Mouse (Mus musculus): ENCODE data around the gene Gpc2. TPM values are rescaled to one million over a fixed set of nuclear protein-coding genes. Genes with fewer than 3 reads are reported as not detected.

Gpc2 gene
- total and polyA plus RNA-seq, 3 experiments = not detected

DNA sequence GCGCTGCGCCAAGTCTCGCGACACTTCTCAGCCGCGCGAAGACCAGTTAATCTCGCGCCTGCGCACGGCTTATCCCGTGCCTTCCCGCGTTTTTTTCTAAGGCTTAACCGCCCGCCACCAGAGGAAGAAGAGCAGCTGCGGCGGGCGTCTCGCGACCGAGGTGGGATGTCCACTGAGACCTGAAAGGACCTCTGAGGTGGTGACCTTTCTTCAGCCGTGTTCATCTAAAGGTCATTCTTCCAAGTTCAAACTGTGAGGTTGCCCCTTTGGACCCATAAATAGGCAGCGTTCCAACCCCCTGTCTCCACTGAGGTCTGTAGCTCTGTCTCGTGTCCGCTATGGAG, 592 bp upstream of the Gpc2 start:
- Histone ChIP-seq H3K27me3 (replicated peaks) (peaks cover 8% of the 10 kb centered on the region), H3K9ac (ENCODE audit: insufficient read depth, low read depth) (no peak overlapping the region), H3K9me3 (replicated peaks; ENCODE audit: low read length) (peaks cover 6% of the 10 kb centered on the region), H3K4me2 (ENCODE audit: insufficient read depth, low read depth, poor library complexity, severe bottlenecking) (no peak overlapping the region), H3K79me2 (replicated peaks; ENCODE audit: control insufficient read depth, extremely low read depth, insufficient read depth, poor library complexity, severe bottlenecking) (no peaks in the 10 kb centered on the region), H3K27ac (ENCODE audit: insufficient read depth, low read depth) (no peak overlapping the region), H3K36me3 (replicated peaks in 1 of 2; ENCODE audit: control insufficient read depth in 1 of 2, insufficient read depth in 1 of 2, low read length in 1 of 2) (no peaks in the 10 kb centered on the region), H3K4me3 (replicated peaks in 1 of 3; ENCODE audit: low read depth in 2 of 3, low read length in 2 of 3, poor library complexity in 1 of 3) (no peak overlapping the region), H3K4me1 (ENCODE audit: control insufficient read depth in 1 of 2, insufficient read depth in 2 of 2) (peaks cover 0 to 5% of the 10 kb centered on the region in 2 experiments; a peak in 1 of 4 replicates)
- TF ChIP-seq SMC3 (IDR thresholded peaks at IDR 0.05; ENCODE audit: low read depth, low read length) (no peak), ZC3H11A (IDR thresholded peaks at IDR 0.05; ENCODE audit: low read depth, low read length) (no peak), MAFK (IDR thresholded peaks at IDR 0.05; ENCODE audit: insufficient replicate concordance, low read length) (no peak), MYC (IDR thresholded peaks at IDR 0.05; ENCODE audit: low read depth, low read length) (no peak), JUND (conservative IDR thresholded peaks at IDR 0.05; ENCODE audit: low read depth, low read length) (no peak), UBTF (IDR thresholded peaks at IDR 0.05; ENCODE audit: low read depth, low read length) (no peak), HCFC1 (IDR thresholded peaks at IDR 0.05; ENCODE audit: low read depth, low read length) (no peak), MXI1 (IDR thresholded peaks at IDR 0.05; ENCODE audit: low read depth, low read length) (no peak), ZKSCAN1 (IDR thresholded peaks at IDR 0.05; ENCODE audit: borderline replicate concordance, low read depth, low read length) (no peak), CHD2 (IDR thresholded peaks at IDR 0.05; ENCODE audit: low read length) (no peak), EP300 (IDR thresholded peaks at IDR 0.05; ENCODE audit: low read length) (no peak), JUN (IDR thresholded peaks at IDR 0.05; ENCODE audit: insufficient read depth, low read depth, low read length) (no peak), SIN3A (IDR thresholded peaks at IDR 0.05; ENCODE audit: low read length) (no peak), IRF4 (IDR thresholded peaks at IDR 0.05; ENCODE audit: low read depth, low read length) (no peak), ZNF384 (IDR thresholded peaks at IDR 0.05; ENCODE audit: low read depth, low read length) (no peak), KAT2A (IDR thresholded peaks at IDR 0.05; ENCODE audit: insufficient replicate concordance, low read length) (no peak), RCOR1 (conservative IDR thresholded peaks at IDR 0.05; ENCODE audit: low read depth, low read length) (no peak)
- DNase-seq (ENCODE audit: extremely low read depth) = no peak
- in situ Hi-C loops (cut with MboI; ENCODE audit: low pct_ligation_motif_present, low pct_unique_long_range_greater_than_20kb, low sequenced_read_pairs) = no loop called here
- dilution Hi-C loops (cut with MboI; ENCODE audit: extremely low pct_ligation_motif_present, extremely low pct_unique_long_range_greater_than_20kb, low sequenced_read_pairs) = no loop called here

DNA sequence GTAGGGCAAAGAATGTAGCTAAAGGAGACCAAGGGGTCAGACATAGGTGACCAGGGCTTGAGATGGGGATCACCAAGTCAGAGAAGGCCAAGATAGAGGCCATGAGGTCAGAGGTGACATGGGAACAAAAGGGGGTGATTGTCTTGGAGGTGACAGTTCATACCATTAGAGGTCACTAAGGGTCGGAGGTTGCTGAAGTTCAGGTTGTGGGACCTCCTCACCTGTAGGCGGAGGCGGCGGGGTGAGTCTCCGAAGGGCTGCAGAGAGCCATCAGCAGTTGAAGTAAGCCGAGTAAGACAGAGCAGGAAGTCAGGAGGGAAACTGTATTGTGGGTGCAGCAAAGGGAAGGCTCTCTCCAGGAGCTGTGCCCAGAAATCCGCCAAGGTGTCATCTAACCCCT, 1.8 kb downstream of the Gpc2 start:
- Histone ChIP-seq H3K4me1 (ENCODE audit: control insufficient read depth in 1 of 2, insufficient read depth in 2 of 2) (peaks cover 0 to 5% of the 10 kb centered on the region in 2 experiments; a peak in 2 of 4 replicates), H3K36me3 (replicated peaks in 1 of 2; ENCODE audit: control insufficient read depth in 1 of 2, insufficient read depth in 1 of 2, low read length in 1 of 2) (no peaks in the 10 kb centered on the region), H3K4me3 (replicated peaks in 1 of 3; ENCODE audit: low read depth in 2 of 3, low read length in 2 of 3, poor library complexity in 1 of 3) (no peak overlapping the region), H3K27ac (ENCODE audit: insufficient read depth, low read depth) (no peak overlapping the region), H3K27me3 (replicated peaks) (peaks cover 15% of the 10 kb centered on the region), H3K79me2 (replicated peaks; ENCODE audit: control insufficient read depth, extremely low read depth, insufficient read depth, poor library complexity, severe bottlenecking) (no peaks in the 10 kb centered on the region), H3K9ac (ENCODE audit: insufficient read depth, low read depth) (no peak overlapping the region), H3K9me3 (replicated peaks; ENCODE audit: low read length) (peaks cover 6% of the 10 kb centered on the region), H3K4me2 (ENCODE audit: insufficient read depth, low read depth, poor library complexity, severe bottlenecking) (no peak overlapping the region)
- dilution Hi-C loops (cut with MboI; ENCODE audit: extremely low pct_ligation_motif_present, extremely low pct_unique_long_range_greater_than_20kb, low sequenced_read_pairs) = no loop called here
- in situ Hi-C loops (cut with MboI; ENCODE audit: low pct_ligation_motif_present, low pct_unique_long_range_greater_than_20kb, low sequenced_read_pairs) = no loop called here
- TF ChIP-seq CTCF (conservative IDR thresholded peaks at IDR 0.05 in 1 of 2, IDR thresholded peaks at IDR 0.05 in 1 of 2; ENCODE audit: low read depth in 2 of 2, low read length in 2 of 2) (no peak), MAX (IDR thresholded peaks at IDR 0.05; ENCODE audit: low read length) (no peak), IRF4 (IDR thresholded peaks at IDR 0.05; ENCODE audit: low read depth, low read length) (no peak), ZKSCAN1 (IDR thresholded peaks at IDR 0.05; ENCODE audit: borderline replicate concordance, low read depth, low read length) (no peak), CHD1 (IDR thresholded peaks at IDR 0.05; ENCODE audit: low read depth, low read length) (no peak), UBTF (IDR thresholded peaks at IDR 0.05; ENCODE audit: low read depth, low read length) (no peak), KAT2A (IDR thresholded peaks at IDR 0.05; ENCODE audit: insufficient replicate concordance, low read length) (no peak), POLR2A (IDR thresholded peaks at IDR 0.05; ENCODE audit: low read depth, low read length) (no peak), JUN (IDR thresholded peaks at IDR 0.05; ENCODE audit: insufficient read depth, low read depth, low read length) (no peak), NELFE (IDR thresholded peaks at IDR 0.05; ENCODE audit: low read depth, low read length) (no peak), NRF1 (IDR thresholded peaks at IDR 0.05; ENCODE audit: low read depth, low read length) (no peak), MYC (IDR thresholded peaks at IDR 0.05; ENCODE audit: low read depth, low read length) (no peak), POLR2AphosphoS2 (IDR thresholded peaks at IDR 0.05; ENCODE audit: low read depth, low read length) (no peak), RAD21 (IDR thresholded peaks at IDR 0.05; ENCODE audit: low read depth, low read length) (no peak)
- DNase-seq (ENCODE audit: extremely low read depth) = no peak
